Mouse (Mus musculus) neural tube, embryonic 15.5 days (tissue): ENCODE results near the gene Zfp787. TPM values are rescaled to one million over a fixed set of nuclear protein-coding genes. Genes with fewer than 3 reads are reported as not detected.

Source experiments
- polyA plus RNA-seq: library from polyadenylated mRNA; unstranded; fragments of >200 nt; fragmentation: Nextera tagmentation; extraction: Ambion mirVana; gene quantifications from 2 replicates; pipeline ENCODE4 v1.2.1, GENCODE M21; 2015

Gene Zfp787
- polyA plus RNA-seq, 1 experiment from 2014 or later = 26.0 TPM

Other genes with a start within 250 kb of the Zfp787 start
- not detected in 2 replicates for gene Vmn1r65, start 145.0 kb downstream of the Zfp787 start, polyA plus RNA-seq
- gene Nlrp4c, start 110.8 kb downstream of the Zfp787 start, polyA plus RNA-seq = not detected in 2 replicates
- 80.3 and 86.4 TPM in 2 replicates for gene Zfp444, start 16.2 kb upstream of the Zfp787 start, polyA plus RNA-seq
- gene Galp, start 41.1 kb upstream of the Zfp787 start, polyA plus RNA-seq = not detected in 2 replicates
- not detected in 2 replicates for gene Zscan5b, start 66.3 kb upstream of the Zfp787 start, polyA plus RNA-seq
- 0.37 TPM in 1 of 2 replicates, not detected in the other for gene Epp13, start 96.7 kb upstream of the Zfp787 start, polyA plus RNA-seq
- 14.3 and 16.2 TPM in 2 replicates for gene Zfp667, start 130.6 kb upstream of the Zfp787 start, polyA plus RNA-seq
- gene Zfp583, start 175.3 kb upstream of the Zfp787 start, polyA plus RNA-seq = 12.7 and 13.7 TPM in 2 replicates
- gene Gm3854, start 187.8 kb upstream of the Zfp787 start, polyA plus RNA-seq = 7.3 and 9.0 TPM in 2 replicates
- gene Zfp78, start 207.3 kb upstream of the Zfp787 start, polyA plus RNA-seq = 4.0 and 5.9 TPM in 2 replicates
- gene Zfp28, start 227.3 kb upstream of the Zfp787 start, polyA plus RNA-seq = 13.2 and 13.8 TPM in 2 replicates
- 7.8 and 9.5 TPM in 2 replicates for gene Smim17, start 242.7 kb upstream of the Zfp787 start, polyA plus RNA-seq